Mouse (Mus musculus) inflammation-experienced regulatory T-cells, adult 6 months (primary cell): Measurements from ENCODE around the gene Hydin. TPM values are rescaled to one million over a fixed set of nuclear protein-coding genes. Genes with fewer than 3 reads are reported as not detected.
"Not testable (repeated sequence)": the region's sequence is repeated elsewhere in the genome, so short reads cannot be mapped to it uniquely, and the experiment has no call there.

Source experiments
- ATAC-seq: one replicate; pipeline ENCODE4 v1.8.0; 2017
- polyA plus RNA-seq, 3 experiments: library from polyadenylated mRNA; unstranded; fragments of 100-300 nt; shearing (Covaris generic); gene quantifications; one replicate each; pipeline ENCODE4 v1.2.1; 2017

Hydin gene
- polyA plus RNA-seq, 3 experiments from 2014 or later, result 0.20 TPM; not detected in 2

DNA sequence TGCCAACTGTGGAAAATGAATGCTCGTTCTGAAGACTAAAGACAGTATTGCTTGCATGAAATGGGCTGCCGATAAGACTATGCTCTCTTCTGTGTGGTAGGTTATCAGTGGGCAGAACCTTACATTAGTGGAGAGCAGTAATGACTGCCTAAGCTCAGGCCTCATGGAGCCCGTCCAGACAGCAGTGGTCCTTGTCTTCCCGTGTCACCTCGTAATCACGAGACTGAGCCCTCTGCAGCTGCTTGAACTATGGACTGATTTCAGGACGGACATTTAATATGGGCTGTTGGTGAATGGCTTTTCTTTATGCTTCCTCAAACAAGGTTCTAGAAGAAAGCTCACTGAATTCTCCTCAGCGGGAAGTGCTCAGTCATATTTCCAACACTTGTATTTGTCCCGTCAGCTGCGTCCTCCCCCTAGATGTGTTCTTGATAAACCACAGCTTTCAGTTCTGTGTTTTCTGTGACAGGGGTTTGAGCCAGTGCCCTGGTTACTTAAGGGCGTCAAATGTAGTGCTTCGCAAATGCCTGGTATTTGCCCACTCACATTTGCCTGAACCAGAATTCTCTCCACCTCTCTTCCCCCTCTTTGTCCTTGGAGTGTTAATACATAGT, 73.4 kb downstream of the Hydin start:
- no peak for ATAC-seq

DNA sequence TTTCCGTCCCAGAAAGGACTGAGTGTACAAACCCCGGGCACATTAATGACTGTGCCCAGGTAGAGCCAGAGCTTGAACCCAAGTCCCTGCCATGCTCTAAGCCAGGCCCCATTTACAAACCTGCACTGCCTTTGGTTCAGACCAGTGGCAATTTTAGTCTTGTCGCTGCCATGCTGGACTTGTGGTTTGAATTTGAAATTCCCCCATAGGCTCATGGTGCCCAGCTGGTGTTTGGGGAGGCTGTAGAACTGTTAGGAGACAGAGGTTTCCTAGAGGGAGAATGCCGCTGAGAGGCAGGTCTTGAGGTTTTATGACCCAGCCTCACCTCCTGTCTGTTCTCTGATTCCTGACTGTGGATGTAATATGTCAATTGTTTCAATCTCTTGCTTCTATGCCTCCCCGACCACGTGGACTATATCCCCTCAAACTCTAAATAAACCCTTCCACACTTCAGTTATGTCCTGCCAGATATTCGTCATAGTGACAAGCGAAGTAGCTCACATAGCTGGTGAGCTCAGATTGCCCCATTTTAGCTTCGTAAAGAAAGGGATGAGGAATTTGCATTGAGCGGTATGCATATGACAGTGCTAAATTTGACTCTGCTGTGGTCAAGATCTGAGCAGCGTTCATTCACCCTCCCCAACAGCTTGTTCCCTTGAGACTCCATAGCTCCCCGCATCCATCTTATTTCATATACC, 79.1 kb downstream of the Hydin start:
- ATAC-seq, result no peak

DNA sequence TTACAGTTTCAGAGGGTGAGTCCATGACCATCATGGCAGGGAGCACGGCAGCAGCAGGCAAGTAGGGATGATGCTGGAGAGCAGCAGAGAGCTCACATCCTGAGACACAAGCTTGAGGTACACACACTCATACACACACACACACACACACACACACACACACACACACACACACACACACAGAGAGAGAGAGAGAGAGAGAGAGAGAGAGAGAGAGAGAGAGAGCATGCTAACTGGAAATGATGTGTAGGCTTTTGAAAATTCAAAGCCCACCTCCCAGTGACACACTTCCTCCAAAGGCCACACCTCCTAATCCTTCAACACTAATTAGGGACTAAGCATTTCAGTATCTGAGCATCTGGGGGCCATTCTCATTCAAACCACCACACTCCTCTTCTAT, 80.1 kb downstream of the Hydin start:
- ATAC-seq, result no peak

DNA sequence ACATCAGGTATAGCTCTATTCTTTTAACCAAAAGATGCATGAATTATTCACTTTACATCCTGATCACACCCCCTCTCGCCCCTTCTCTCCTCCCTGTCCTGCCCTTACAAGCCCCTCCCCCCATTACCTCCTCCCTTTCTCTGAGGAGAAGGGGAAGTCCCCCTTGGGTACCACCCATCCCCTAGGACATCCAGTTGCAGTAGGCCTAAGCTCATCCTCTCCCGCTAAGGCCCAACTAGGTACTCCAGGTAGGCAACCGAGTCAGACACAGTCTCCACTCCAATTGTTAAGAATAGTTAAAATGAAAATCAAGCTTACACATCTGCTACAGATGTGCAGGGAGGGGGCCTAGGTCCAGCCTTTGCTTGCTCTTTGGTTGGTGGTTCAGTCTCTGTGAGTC, 83.9 kb downstream of the Hydin start:
- no peak for ATAC-seq

DNA sequence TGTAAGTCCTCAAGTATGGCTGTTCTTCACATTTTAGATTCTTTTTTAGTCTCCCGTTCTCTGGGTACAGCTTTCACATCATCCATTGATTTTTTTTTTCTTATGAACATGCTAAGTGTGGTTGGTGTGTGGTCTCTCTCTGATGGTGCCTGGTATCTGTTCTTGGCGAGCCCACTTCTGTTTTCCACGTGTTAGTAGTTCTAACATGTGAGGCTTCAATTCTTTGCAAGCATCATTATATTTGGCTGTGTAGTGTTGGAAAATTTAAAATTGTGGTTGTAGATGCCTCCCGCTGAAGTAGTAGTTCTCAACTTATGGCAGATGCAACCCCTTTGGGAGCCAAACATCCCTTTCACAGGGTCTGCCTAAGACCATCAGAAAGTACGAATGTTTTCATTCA, 85.1 kb downstream of the Hydin start:
- no peak for ATAC-seq

DNA sequence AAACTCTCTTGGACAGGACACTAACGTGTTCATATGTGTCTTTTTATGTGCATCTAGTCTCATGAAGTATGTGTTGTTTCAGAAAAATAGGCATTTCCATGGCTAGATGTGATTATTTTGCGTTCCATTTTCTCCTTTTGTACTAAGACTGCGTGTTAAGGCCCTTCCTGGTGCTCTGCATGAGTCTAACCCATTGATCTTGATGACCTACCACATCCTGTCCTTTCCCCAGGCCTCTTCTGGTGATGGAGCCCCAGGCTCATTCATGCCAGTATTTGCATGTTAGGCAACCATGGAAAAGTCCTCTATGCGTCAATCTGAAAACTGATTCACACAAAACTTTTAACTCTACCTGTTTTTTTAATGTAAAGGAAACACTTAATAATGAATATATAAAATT, 96.2 kb downstream of the Hydin start:
- ATAC-seq, result no peak

DNA sequence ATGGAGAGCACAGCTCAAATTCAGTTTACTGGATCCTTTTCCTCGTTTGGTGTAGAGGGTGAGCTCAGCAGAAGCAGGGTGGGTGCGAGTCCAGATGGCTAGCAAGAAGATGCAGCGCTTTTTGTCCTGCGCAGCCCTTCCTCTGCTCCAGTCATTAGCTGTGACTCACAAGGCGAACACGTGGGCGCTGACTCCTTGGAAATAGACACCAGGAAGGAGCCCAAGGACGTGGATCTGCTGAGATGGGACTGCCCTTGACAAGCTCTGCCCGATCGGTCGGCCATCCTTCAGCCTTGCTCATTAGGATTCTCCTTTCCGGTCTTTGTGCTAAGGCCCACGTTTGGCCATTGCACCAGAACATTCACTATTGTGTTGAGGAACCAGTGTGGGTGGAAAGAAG, 106.1 kb downstream of the Hydin start:
- no peak for ATAC-seq

DNA sequence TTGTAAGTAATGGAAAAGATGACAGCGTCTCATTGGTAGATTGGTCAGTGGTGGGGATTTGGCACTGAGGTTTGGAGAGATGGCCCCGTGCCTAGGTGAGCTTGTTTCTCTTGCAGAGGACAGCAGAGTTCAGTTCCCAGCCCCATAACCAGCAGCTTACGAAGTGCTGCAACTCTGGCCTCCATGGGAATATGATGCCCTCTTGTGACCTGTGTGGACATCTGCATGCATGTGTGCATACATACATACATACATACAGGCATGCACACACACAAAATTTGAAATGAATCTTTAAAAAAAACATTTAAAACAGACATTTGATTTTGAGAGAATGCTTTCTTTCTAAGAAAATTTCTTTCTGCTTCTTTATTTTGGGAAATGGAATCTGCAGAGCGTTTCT, 106.9 kb downstream of the Hydin start:
- ATAC-seq, result no peak

DNA sequence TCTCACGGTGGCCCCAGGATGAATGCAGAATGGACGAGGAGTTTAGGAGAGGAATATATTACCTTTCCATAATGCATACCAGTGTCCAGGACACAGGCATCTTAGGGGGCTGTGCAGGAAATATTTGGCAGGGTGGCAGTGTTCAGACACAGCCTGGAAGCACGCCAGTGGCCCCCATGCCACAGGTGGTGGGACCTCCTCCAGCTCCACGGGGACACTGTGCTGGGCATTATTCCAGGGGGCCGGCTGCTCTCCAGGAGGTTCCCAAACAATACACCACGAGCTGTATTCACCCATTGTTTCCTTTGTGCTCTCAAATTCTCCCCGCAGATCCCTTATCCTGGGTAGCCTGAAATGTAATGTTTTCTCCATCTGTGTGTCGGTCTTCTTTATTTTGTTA, 116.0 kb downstream of the Hydin start:
- ATAC-seq, result no peak

DNA sequence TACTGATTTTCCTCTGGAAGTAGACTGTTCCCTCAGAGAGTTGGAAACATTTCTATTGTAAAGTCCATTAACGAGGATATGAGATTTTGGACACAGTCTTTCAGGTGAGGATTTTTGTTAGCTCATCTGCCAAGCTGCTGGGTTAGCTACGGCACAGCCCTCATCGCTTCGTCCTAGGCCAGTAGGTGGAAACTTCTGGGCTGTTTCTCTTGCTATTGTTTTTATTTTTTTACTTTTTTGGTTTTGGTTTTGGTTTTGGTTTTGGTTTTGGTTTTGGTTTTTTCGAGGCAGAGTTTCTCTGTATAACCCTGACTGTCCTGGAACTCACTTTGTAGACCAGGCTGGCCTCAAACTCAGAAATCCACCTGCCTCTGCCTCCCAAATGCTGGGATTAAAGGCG, 117.9 kb downstream of the Hydin start:
- not testable (repeated sequence) for ATAC-seq

DNA sequence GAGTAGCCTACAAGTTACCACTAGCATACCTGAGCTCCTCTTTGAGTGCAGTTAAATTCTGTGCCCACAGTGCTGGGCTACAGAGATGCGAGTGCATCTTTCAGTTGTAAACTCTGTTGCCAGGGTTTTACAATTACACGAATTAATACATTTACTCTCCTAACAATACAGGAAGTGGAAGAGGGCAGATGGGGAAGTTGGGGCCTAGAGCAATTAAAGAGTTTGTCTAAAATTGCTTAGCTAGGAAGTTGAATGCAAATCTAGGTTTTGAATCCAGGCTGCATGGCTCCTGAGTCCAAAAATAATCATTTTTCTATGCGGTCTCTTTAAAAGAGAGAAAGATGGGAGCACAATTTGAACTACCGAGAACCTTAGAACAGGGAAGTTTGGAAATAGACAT, 128.9 kb downstream of the Hydin start:
- ATAC-seq, result no peak

DNA sequence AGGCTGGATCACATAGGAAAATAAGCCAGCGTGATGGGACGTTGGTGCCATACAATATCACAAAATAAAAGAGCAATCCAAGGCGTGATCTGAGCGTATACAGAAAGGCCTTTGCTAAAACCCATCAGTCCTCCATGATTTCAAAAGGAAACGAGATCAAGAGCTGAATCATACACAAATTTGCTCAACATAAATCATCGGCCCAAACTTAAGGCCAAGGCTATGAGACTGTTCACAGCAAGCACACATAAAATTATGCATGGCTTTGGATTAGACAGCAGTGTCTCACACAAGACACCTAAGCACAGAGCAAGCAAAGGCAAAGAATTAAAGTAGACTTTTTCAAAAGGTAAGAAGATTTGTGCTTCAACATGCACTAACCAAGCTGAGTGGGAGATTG, 133.8 kb downstream of the Hydin start:
- no peak for ATAC-seq

DNA sequence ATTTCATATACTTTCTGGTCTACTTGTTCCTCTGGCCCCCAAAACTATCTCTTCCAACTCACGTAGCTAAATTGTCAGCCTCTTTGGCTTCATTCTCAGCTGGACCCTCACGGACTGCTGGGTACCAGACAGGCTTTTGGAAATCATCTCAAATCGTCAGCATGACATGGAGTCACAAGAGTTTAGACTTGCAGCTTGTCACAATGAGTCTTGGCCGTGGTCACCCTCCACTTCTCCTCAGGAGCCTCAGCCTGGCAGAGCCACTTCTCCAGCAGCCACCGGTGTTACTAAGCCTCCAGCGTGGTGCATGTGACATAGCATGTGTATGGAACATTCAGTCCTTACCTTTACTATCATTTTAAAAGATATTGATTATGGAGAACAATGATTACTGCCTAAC, 135.5 kb downstream of the Hydin start:
- ATAC-seq, result no peak

DNA sequence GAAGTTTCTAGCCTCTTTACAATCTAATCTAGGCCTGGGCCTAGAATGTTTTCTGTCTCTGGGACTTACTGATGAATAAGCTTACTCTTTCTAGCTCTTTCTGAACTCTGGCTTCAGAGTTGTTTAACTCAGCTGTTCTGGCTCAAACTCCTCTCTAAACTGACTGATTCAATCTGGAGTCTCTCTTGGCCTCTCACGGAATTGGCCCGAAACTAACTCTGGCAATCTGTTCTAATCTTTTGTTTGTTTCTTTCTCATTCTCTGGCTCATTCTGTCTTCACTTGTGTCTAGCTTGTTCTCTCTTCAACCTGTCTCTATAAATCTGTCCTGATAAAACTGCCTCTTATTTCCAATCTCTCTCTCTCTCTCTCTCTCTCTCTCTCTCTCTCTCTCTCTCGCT, 137.7 kb downstream of the Hydin start:
- no peak for ATAC-seq

DNA sequence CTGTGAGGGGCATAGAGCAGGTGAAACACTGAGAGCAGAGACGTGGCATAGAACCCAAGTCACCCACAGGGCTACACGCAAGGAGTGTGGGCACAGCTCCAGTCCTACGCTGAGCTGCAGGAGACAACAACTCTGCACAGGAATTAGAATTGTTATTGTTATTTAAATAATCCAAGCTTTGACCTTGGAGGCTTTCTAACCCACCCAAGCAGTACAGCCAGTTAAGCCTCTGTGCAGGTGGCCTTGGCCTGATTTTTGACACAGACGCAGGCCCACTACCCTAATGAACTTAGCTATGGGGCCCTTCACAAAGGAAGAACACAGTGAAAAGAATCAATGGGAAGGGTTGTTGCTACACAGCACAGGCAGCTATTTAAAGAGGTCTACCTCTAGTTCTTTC, 148.3 kb downstream of the Hydin start:
- no peak for ATAC-seq

DNA sequence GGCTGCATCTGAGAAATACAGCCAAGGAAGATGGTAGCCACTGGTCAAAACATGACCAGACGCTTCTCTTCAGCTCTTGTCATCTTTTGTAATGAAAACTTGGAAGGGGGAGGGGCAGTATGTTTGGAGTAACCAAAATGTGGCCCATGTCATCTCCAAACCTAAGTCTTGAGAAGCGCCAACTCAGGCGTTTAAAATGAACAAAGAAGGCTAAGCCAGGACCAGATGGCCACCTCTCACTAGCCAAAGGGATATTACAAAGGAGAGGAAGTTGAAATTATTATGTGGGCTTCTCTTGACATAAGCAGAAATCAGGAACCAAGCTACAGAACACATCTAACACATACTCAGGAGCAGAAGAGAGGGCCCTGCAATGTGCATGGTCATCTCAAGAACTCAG, 150.2 kb downstream of the Hydin start:
- no peak for ATAC-seq

DNA sequence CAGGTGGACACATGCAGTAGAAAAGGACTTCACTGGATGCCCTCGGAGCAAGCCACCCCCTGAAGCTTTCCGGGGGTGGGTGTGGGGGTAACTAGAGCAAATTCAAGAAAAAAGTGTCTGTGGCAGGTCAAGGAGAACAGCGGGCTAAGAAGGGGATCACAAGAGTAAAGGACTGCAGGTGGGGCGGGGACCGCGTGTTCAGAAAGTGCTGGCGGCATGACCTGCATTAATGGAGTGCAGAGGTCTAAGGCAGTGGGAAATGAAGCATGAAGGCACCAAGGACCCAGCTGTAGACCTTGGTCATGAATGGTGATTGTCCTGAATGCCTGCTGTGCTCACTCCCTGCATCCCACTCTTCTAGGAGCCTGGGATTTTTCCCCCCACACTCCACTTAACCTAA, 151.0 kb downstream of the Hydin start:
- no peak for ATAC-seq

DNA sequence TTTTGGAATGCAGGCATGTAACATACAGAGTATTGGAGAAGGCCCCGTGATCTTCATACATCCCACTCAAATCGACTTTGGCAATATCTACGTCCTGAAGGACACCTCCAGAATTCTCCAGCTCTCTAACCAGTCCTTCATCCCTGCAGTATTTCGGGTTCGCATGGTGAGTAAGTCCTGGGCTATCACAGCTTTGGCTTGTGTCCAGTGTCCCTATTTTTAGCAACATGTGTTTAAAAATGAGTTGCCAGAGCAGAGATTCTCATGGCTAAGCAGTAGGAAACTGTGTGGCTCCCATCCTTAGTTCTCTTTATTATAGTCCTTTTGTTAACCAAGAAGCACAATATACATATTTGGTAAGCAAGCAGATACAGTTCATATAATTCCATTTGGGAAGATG, 152.9 kb downstream of the Hydin start:
- no peak for ATAC-seq

DNA sequence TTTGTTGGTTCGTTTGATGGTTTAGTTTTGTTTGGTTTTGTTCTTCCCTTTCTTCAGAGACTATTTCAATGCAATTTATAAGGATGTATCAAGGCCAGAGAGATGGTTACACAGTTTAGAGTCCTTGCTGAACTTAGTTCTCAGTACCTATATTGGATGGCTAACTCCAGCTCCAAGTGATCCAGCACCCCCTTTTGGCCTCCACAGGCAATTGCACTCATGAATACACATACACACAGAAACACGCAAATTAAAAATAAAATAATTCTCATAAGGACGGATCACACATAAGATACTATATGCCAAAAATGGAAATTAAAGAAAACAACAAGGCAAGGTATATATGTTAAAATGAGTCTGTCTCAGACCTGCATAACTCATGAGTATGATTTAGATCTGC, 153.4 kb downstream of the Hydin start:
- ATAC-seq, result no peak

DNA sequence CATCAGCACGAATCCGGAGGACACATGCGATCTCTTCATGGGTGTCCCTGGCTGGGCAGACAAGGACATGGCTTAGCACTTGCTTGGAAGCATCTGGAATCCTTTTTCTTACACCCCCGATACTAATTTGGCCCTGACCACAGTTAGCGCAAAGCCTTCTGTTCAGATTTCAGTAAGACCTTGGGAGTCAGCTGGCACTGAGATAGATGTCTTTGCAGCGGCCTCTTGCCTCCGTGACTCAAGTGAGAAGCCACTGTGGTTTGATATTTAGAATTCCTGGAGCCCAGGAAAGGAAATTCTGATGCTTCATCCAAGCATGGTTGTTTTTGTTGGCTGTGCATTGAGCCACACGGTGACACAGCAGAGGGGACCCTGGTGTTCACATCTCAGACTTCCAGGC, 157.4 kb downstream of the Hydin start:
- ATAC-seq, result no peak

DNA sequence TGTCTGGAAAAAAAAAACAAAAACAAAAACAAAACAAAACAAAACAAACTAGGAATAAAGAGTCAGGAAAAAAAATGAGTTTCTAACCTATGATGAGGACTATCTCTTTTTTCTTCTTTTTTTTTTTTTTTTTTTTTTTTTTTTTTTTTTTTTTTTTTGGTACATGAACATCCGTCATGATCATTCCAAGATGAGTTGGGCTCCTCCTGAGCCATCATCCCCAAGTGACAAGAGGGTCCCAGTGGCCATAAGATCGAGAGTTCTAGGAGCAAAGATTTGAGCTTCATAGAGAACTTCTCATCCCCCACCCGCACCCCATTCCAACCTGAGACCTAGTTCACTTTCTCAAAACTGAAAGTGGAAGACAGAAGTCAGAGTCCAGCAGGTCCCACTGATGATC, 164.6 kb downstream of the Hydin start:
- no peak for ATAC-seq

DNA sequence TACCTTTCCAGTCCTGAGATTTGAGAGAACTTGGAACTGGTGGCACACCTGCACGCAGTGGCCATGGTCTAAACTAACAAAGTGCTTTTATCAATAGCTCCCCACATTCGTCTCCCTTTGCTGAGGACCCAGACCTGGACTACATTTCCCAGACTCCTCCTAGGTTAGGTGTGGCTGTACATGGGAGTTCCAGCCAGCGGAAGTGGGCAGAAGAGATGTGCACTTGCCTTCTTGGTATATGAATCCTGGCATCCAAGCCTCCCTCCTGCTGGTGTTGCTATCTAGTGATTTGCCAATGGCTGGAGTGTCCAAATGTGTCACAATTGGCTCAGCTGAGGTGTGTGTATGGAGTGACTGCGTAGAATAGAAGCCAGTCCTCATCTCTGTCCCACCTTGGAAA, 173.8 kb downstream of the Hydin start:
- no peak for ATAC-seq

DNA sequence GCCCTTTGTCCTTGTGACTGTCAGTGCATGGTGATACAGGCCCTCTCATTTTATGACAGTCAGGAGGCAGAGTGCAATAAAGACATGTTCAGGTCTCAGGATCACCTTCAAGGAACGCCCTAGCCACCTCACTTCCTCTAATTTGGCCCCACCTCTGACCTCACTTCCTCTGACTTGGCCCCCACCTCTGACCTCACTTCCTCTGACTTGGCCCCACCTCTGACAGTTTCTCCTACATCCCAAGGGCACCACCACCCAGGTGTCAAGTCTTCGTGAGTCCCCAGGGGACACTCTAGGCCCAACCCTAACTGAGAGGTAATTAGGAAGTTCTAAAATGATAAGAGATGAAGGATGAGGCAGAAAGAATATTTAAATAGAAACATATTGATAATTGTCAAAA, 177.5 kb downstream of the Hydin start:
- ATAC-seq, result no peak

DNA sequence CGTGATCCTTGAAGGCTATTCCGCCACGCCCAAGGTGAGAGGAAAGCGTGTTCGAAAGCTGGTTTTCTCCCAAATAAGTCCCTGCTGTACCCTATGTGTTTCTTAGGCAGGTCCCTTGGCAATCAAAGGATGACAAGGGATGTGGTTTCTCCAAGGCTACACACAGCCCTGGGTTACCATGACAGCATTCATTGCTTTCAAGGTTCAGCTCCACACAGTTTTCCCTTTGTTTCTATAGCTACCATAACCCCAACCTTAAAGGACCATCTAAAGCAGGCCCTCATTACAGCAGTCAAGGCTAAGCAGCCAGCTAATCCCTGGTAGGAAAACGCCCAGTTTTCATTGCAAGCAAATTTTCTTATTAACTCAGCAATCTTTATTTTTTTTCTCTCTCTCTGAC, 183.7 kb downstream of the Hydin start:
- no peak for ATAC-seq

DNA sequence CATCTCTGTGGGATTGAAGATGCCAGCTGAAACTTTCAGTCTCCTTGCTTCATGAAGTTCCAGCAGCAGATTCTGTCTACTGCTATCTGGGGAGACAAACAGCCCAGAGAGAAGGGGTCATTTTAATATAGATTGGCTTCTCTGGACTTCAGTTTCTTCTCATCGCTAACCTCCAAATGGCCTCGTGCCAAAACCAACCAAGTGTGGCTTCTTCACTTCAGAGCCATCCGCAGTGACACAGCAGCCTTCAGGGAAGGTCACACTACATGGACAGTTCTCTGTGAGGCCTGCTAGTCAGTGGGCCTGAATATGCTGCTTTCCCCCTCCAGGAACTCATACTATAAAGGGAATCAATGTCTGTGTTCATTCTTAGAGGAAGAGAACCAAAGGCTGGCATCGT, 187.7 kb downstream of the Hydin start:
- ATAC-seq, result no peak
